Mouse (Mus musculus): ENCODE measurements around the gene Atp5h. TPM values are rescaled to one million over a fixed set of nuclear protein-coding genes. Genes with fewer than 3 reads are reported as not detected.
A peak's percentile ranks its signal among the peaks of the same experiment; 100 is the strongest.

Atp5h gene
- total RNA-seq, 2 experiments from 2014 or later = 415 to 520 TPM

DNA sequence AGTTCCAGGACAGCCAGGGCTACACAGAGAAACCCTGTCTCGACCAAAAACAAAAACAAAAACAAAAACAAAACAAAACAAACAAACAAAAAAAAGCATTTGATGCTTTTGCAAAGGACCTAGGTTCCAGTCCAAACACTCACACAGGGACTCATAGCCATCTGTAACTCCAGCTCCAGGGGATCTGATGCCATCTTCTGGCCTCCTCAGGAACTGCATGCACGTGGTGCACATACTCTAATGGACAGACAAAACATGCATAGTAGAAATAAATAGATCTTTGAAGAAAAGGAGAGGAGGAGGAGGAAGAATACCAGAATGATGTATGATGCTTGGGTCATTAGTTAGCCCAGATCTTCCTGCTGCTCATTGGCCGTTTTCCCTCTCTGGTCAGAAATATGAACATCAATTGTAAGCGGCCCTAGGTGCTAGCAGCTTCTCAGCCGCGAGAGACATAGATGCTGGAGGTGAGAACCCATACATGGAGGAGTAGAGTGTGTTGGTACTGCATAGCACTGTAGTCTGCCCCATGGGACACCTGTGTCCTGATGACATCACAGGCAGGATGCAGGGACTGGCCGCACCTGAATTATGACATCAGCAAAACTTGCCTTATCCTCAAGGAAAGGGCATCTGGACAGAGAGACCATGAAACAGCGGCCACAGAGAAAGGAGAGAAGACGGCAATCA is 20.3 kb upstream of the Atp5h start, which contains the start of gene Trim80:
TSS of gene Trim80 (plus strand) at position 640 of the 690 bp plus-strand sequence.
- no peak for ATAC-seq (replicated peaks; ENCODE audit: low FRiP score, poor library complexity, severe bottlenecking)

DNA sequence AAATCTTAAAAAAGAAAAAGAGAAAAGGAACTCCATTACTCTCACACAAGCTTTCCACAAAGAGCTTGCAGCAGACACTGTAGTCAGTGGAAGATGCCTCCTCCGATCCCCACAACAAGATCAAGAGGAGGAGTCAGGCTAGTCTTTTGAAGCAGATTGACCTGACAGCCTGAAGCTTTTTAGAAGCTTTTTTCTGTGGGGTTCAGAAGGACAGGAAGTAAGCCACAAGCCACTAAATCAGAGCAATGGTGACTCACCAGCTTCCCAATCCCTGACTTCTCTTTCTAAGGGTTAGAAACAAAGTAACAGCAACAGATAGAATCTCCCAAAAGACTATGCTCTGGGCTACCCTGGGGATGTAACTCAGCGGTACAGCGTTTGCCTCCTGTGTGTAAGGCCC is 19.6 kb upstream of the Atp5h start:
- no peak for ATAC-seq (replicated peaks; ENCODE audit: low FRiP score, poor library complexity, severe bottlenecking)

DNA sequence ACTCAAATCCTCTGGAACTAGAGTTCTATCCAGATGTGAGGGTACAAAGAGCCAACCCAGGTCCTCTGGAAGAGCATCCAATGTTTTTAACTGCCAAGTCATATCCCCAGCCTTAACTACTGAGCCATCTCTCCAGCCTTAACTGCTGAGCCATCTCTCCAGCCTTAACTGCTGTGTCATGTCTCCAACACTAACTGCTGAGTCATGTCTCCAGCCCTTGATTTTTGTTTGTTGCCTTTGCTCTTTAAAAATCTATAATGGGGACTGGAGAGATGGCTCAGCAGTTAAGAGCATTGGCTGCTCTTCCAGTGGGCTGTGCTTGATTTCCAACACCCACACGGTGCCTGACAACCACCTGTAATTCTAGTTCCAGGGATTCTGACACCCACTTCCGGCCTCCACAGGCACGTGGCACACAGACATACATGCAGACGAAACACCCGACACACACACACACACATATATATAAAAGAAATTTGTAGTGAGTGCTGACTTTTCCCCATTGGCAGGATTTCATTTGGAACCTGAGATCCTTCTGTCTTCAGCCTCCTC is 17.9 kb upstream of the Atp5h start:
- no peak for ATAC-seq (replicated peaks; ENCODE audit: low FRiP score, poor library complexity, severe bottlenecking)

DNA sequence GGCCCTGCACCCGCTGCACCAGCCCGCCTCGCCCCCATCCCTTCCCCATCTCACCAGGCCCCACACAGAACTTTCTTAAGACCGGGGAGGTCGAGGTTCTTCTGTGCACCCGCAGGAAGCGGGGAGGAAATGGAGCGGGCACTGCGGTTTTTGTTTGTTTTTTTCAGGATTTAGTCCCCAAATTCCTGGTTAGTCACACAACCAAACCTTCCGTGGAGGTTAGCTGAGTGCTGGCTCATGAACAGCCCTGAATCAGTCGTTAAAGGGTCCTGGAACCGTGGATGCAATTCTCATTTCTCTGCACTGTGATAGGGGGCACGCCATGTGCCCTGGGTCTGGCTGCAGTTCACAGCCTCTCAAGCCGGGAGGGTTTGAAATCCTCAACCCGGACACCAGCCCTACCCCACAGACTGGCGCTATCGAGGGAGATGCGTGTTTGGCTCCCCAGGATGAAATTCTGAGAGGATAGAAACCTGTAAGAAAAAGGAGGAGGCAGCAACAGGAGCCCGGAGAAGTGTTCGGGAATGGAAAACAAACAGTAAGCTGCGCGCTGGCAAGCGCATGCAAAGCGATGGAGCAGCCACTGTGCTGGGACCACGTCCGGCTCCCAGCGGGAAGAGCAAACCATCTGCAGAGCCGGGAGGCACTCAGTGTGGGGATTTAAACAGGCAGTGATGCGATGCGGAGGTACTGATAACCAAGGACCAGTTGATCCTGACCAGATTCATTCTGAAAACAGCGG is 16.0 kb upstream of the Atp5h start:
- no peak for ATAC-seq (replicated peaks; ENCODE audit: low FRiP score, poor library complexity, severe bottlenecking)

DNA sequence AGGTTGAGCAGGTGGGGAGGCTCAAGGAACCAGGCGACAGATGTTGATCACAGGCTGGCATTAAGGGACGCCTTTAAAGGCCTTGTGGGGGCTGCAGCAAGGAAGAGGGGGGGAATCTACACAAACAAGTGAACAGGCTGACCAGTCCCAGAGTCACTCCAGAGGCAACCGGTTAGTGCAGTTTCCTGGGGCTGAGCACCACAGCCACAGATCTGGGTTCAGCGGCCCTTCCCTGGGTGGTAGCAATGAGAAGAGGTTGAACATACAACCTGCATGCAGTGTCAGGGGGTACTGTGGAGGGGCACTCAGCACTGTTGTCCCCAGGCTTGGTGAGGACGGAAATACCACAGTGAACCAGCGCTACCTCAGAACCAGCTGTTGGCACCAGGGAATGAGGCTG is 13.6 kb upstream of the Atp5h start:
- ATAC-seq (replicated peaks; ENCODE audit: low FRiP score, poor library complexity, severe bottlenecking) = no peak

DNA sequence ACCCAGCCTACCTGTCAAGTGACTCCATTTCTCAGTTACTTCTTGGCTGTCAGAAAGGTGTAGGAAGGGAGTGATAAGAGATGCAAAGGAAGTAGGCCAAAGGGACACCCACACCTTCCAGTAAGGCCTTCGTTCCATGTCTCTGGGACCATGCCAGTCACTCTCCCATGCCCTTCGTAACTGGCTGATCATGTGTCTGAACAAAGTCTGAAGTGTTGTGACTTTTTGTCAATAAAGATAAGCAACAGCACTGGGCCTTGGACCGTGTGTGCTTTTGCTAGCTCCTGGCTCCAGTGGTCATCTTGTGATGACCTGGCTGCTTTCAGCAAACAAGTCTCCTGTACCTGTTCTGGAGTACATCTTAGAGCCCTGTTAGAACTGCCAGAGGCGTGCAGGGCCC is 13.1 kb upstream of the Atp5h start:
- ATAC-seq (replicated peaks; ENCODE audit: low FRiP score, poor library complexity, severe bottlenecking) = no peak

DNA sequence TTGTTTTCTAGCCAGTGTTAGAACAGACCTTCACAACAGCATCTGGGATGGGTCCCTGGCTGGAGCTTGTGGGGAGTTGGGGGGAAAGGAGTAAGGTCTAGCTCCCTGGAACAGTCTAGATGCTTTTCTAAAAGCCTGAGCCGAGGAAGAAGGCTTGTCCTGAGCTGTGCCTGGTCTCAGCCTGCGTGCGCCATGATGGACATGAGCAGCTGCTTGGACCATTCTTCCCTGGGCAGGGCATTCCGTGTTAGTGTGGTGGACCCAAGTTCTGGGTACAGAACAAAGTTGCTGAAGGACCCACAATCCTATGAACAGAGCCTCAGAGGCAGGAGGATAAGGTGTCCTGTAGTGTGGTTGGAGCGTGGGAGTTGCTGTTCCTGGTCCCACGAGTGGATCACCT is 10.8 kb upstream of the Atp5h start:
- ATAC-seq (replicated peaks; ENCODE audit: low FRiP score, poor library complexity, severe bottlenecking) = no peak

DNA sequence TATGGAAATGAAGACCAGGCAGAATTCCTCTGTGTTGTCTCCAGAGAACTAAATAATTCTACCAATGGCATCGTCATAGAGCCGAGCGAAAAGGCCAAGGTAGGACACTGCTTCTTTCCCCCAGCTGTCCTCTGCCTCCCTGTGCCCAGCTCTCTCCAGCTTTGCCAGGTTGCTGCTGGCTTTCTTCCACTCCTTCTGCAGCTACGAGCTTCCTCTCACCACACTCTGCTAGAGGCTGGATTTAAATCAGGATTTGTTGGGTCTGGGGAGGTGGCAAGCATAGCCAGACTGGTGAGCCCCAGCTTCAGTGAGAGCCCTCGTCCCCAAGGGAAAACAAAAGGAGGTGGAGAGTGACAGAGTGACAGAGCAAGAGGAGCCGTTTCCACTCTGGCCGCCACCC is 9.5 kb upstream of the Atp5h start:
- ATAC-seq (replicated peaks; ENCODE audit: low FRiP score, poor library complexity, severe bottlenecking) = no peak

DNA sequence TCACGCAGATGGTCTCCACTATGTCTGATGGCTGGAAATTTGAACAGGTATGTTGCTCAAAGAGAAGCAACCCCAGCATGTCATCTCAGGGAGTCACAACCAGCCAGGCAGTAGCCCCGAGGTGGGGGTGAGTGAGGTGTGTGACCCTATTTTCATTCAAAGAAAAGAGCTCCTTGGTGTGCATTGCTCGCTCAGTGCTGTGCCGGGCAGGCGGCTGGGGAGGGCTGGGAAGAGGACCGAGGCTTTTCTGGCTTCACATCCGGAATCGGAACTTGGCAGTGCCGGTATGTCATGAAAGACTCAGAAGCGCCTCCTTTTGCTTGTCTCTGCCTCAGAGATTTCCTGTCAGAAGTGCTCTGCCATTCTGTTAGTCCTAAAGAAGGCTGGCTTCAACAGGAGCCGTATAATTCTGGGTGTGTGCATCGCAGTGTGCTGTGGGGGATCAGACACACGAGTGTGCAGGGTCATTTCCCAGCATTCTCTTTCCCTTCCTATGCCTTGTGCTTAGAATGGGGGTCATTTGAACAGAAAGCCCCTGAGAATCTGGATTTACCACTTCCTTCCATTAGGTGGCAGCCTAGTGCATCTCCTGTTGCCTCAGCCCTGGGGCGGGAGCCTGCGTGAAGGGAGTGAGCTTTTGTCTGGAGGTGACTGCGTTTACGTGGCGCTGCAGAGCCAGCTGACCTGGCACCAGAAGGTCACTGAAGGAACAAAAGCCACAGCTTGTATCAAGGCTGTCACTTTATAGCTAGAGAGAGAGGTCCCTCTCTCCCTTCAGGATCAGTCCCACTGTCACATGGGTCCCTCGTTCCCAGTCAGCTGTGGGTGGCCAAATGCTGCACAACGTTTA is 7.9 kb upstream of the Atp5h start:
- ATAC-seq (replicated peaks; ENCODE audit: low FRiP score, poor library complexity, severe bottlenecking) = peak; percentile 70

DNA sequence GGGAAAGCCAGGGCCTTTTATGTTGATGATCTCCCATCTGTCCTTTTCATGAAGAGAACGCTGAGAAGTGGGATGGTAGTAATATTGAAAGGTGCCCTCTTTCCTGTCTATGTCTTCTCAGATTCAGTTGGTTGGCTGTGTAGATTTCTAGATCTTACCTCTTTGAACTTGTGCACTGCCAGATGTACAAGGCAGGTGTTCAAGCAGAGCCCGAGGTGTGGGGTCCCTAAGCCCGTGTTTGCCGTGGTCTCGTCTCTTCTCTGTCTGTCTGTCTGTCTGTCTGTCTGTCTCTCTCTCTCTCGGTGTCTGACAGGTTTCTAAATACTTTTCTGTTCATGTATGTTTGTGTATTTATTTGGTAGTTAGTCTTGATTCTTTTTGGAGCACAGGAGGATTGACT is 5.9 kb upstream of the Atp5h start:
- no peak for ATAC-seq (replicated peaks; ENCODE audit: low FRiP score, poor library complexity, severe bottlenecking)

DNA sequence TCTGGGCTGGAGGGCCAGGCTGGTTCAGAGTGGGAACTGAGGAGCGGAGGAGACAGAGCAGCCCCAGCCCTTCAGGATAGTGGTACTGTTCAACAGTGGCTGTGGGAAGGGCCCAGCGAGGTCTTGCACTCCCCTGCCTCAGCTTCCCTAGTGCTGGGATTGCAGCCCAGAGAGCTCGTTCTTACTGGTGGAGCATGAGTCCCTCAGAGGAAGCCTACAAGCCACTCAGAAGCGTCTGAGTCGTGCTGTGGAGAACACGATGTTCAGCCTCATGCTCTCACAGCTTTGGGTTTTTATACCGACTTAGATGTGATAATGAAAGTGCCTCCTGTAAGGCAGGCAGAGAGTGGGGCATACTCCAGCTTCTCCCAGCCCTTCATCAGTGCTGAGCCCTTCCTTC is 4.9 kb upstream of the Atp5h start:
- ATAC-seq (replicated peaks; ENCODE audit: low FRiP score, poor library complexity, severe bottlenecking) = no peak

DNA sequence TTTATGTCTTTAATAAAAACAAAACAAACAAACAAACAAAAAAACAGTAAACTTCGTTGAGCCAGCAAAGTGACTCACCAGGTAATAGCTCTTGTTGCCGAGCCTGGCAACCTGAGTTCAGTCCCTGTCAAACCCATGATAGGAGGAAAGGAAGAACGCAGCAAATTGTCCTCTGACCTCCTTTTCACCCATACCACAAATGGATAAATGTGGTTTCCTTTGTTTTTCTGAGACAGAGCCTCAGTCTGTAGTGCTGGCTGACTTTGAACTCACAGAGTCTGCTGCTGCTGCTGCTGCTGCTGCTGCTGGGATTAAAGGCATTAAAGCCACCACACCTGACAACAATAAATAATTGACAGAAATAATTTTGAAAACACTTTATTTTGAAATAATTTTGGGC is 3.3 kb upstream of the Atp5h start:
- no peak for ATAC-seq (replicated peaks; ENCODE audit: low FRiP score, poor library complexity, severe bottlenecking)

DNA sequence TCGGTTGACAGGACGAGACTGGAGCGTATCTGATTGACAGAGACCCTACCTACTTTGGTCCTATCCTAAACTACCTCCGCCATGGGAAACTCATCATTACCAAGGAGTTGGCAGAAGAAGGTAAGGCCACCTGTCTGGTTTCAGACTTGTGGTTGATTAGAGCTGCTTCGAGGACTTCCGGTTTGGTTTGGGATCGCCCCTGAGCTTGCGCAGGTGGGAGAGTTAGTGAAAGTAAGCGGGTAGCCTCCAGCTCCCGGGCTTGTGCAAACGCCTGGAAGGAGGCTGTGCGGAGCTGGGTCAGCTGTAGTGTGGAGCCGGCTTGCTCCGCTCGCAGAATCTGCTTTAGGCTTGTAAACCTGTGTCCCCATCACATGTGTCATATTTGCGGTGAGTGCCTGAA is 2.2 kb upstream of the Atp5h start:
- ATAC-seq (replicated peaks; ENCODE audit: low FRiP score, poor library complexity, severe bottlenecking) = no peak

DNA sequence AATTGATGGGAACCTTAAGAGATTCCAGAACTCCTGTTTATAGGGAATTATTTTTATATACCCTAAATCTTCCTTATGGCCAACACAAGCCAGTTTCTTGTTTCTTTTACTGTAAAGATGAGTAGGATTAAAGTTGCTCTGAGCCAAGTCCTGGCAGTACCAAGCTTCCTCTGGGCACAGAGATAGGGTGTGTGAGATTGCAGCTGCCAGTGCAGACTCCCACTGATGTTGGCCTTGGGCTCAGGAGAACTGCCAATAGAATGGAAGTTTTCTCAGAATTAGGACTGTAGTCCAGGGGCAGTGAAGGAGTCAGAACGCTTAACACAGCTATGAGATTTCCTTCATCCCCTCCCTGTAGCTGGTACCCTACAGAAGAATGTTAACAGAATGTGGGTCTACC is 1.6 kb upstream of the Atp5h start:
- ATAC-seq (replicated peaks; ENCODE audit: low FRiP score, poor library complexity, severe bottlenecking) = no peak

DNA sequence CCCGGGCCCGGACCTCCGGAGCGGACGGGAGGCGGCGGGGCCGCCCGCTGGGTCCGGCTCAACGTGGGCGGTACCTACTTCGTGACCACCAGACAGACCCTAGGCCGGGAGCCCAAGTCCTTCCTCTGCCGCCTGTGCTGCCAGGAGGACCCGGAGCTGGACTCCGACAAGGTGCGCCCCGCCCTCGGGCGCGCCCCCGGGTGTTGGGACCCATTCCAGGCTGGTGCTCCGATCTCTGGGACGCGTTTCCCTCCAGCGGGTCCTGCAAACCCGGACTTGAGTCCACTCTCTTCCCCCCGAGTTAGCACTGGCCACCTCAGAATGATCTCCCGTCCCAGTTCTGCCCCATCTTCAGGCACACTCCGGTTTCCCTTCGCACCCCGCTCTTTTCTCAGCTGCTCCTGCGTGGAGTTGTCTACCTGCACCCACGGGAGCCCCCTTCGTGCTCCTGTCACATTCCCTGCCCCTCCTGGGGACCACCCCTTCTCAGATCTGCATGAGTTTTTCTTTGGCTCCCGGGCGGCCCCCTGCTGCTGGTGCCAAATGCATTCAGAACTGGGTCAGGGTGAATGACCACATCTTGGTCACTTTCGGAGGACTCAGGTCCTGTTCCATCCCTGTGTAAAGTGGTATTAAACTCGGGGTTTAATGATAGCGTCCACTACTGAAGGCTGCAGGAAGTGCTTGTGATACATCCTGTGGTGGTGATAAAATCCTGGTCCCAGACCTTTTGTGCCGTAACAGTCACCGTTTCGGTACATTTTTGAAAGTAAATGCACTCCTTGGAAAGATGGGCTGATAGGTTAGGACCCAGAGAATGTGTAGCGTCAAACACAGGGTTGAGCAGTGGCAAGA is 801 bp upstream of the Atp5h start:
- peak; percentile 60 for ATAC-seq (replicated peaks; ENCODE audit: low FRiP score, poor library complexity, severe bottlenecking)

DNA sequence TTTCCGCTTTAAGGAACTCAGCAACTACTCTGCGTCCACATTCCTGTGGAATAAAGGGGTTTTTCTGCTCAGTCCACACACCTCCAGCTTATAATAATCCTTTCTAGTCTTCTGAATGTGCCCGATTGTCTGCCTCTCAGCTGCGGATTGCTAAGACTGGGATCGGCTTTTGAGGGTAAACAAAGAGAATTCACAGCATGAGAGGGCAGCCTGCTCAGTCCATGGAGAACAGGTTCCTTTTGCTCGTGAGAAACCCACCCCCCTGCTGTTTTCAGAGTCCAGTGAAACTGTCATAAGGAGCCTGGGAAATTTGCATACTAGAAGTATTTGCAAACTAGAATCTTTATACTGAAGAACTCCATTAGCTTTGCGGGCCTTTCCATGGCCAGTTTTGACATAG is 10.2 kb downstream of the Atp5h start:
- ATAC-seq (replicated peaks; ENCODE audit: low FRiP score, poor library complexity, severe bottlenecking) = no peak

DNA sequence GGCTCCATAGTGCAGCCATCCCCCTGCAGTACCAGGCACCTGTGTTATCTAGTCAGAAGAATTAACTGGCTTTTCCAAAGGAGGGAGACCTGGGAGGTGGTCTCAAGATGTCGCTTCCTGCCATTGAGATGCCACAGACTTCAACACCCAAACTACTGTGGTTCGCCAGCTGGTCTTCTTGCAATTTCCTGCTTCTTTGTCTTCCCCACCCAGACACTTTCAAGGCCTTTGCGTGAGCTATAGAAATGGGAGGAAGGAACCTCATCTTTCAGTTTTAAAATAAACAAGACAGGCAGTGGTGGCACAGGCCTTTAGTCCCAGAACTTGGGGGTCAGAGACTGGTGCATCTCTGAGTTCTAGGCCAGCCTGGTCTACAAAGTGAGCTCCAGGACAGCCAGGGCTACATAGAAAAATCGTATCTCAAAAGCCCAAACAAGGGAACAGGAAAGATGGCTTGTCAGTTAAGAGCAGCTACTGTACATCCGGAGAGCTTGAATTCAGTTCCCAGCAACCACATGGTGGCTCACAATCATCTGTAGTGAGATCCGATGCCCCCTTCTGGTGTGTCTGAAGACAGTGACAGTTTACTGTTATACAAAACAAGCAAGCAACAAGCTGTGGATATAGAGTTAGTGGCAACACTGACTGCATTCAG is 11.4 kb downstream of the Atp5h start:
- ATAC-seq (replicated peaks; ENCODE audit: low FRiP score, poor library complexity, severe bottlenecking) = no peak

DNA sequence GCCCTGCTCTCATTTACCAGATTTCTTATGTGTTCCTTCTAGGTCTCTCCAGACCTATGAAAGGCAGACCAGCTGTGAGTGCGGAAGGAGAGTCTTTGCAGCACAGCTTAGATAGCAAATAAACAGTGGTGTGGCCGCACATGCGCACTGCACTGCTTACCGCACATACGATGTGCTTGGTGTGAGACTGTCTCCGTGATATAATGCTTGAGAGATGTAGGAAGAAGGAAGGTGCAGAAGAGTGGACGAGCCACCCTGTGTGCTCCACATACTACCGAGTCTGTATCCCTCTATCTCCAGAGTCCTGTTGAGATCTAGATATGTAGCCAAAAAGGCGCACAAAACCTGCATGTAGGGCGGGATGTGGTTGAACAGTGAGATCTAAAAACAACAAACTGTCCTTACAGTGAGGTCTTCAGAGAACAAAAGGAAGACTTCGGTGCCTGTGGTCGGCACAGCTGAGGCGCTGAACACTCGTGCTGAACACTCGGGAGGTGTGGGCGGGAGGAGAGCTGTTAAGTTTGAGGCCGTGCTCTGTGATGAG is 12.8 kb downstream of the Atp5h start:
- ATAC-seq (replicated peaks; ENCODE audit: low FRiP score, poor library complexity, severe bottlenecking) = no peak

DNA sequence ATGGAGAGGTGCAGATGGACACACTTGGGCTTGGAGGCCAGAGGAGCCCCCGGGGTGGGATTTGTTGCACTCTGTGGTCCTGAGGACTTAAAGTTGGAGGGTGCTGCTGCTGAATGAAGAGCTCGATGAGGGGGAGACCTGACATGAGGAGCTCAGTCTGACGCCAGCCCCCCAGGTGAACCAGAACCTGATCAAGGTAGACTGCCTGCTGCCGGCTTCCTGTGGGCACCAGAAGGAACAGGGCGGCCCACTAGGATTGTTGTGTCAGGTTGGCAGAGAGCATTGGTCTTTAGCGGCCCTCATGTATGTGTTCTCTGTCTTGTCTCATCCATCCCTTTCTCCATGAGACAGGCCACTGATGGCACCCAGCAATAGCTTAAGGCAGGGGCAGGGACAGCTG is 14.0 kb downstream of the Atp5h start:
- no peak for ATAC-seq (replicated peaks; ENCODE audit: low FRiP score, poor library complexity, severe bottlenecking)
